Mouse (Mus musculus): ENCODE results near the gene Pdzd11. TPM values are rescaled to one million over a fixed set of nuclear protein-coding genes. Genes with fewer than 3 reads are reported as not detected.

Gene Pdzd11
- total RNA-seq (2022), result 10 to 100 TPM in 3 of 4 experiments, 1 to 10 TPM in 1; 9.9 to 13.4 (median 11.3) TPM

- peak; percentile 78 to 86 for DNase-seq (ENCODE audit: low spot score in 2 of 2)
Measured at GRCm38 (mm10) chrX:100625802-100626793, at the start of gene Pdzd11. Gene Pdzd11, minus strand, starts transcription at chrX:100626568.

- DNase-seq (ENCODE audit: low spot score in 2 of 2), result no peak
Measured at GRCm38 (mm10) chrX:100664825-100665224, 38.5 kb upstream of the Pdzd11 start.

- DNase-seq (ENCODE audit: low spot score in 2 of 2), result no peak
Measured at GRCm38 (mm10) chrX:100652848-100653247, 26.5 kb upstream of the Pdzd11 start.

- DNase-seq (ENCODE audit: low spot score in 2 of 2), result no peak
Measured at GRCm38 (mm10) chrX:100638477-100638876, 12.1 kb upstream of the Pdzd11 start.

- no peak for DNase-seq (ENCODE audit: low spot score in 2 of 2)
Measured at GRCm38 (mm10) chrX:100629076-100629475, 2.7 kb upstream of the Pdzd11 start.

- DNase-seq (ENCODE audit: low spot score in 2 of 2), result no peak
Measured at GRCm38 (mm10) chrX:100625546-100625801, 894 bp downstream of the Pdzd11 start, which contains the start of gene Kif4. Gene Kif4, plus strand, starts transcription at chrX:100625737.

GRCm38 (mm10) chrX:100625146-100625545 is 1.2 kb downstream of the Pdzd11 start:
- DNase-seq (ENCODE audit: low spot score in 2 of 2), result no peak

- DNase-seq (ENCODE audit: low spot score in 2 of 2), result no peak
Measured at GRCm38 (mm10) chrX:100624242-100624641, 2.1 kb downstream of the Pdzd11 start.

- no peak for DNase-seq (ENCODE audit: low spot score in 2 of 2)
Measured at GRCm38 (mm10) chrX:100621366-100621765, 5.0 kb downstream of the Pdzd11 start.

GRCm38 (mm10) chrX:100618488-100618887 is 7.9 kb downstream of the Pdzd11 start:
- DNase-seq (ENCODE audit: low spot score in 2 of 2), result no peak

GRCm38 (mm10) chrX:100605314-100605713 is 21.1 kb downstream of the Pdzd11 start, which contains the start of gene Arr3:
Gene Arr3, plus strand, starts transcription at chrX:100605497.
- DNase-seq (ENCODE audit: low spot score in 2 of 2), result no peak

- DNase-seq (ENCODE audit: low spot score in 2 of 2), result no peak
Measured at GRCm38 (mm10) chrX:100599755-100600154, 26.6 kb downstream of the Pdzd11 start.

GRCm38 (mm10) chrX:100597439-100597838 is 28.9 kb downstream of the Pdzd11 start:
- DNase-seq (ENCODE audit: low spot score in 2 of 2), result no peak

GRCm38 (mm10) chrX:100594791-100595190 is 31.6 kb downstream of the Pdzd11 start, which contains the start of gene P2ry4:
Gene P2ry4, minus strand, starts transcription at chrX:100594869.
- no peak for DNase-seq (ENCODE audit: low spot score in 2 of 2)

Other genes starting within 250 kb of the Pdzd11 start
- not detected for gene Otud6a, start 197.6 kb downstream of the Pdzd11 start, total RNA-seq (2022)
- gene Awat2, start 183.9 kb downstream of the Pdzd11 start, total RNA-seq (2022), result under 1 TPM in 1 of 4 experiments, not detected in 3; 0.34 TPM
- gene Igbp1, start 132.3 kb downstream of the Pdzd11 start, total RNA-seq (2022), result 10 to 100 TPM; 36.1 to 41.6 (median 38.7) TPM
- gene Dgat2l6, start 101.7 kb downstream of the Pdzd11 start, total RNA-seq (2022), result under 1 TPM; 0.07 to 0.56 (median 0.30) TPM
- not detected for gene Awat1, start 54.3 kb downstream of the Pdzd11 start, total RNA-seq (2022)
- gene P2ry4, start 31.7 kb downstream of the Pdzd11 start, total RNA-seq (2022), result not detected
- gene Arr3, start 21.1 kb downstream of the Pdzd11 start, total RNA-seq (2022), result not detected
- gene Kif4, start 831 bp downstream of the Pdzd11 start, total RNA-seq (2022), result under 1 TPM in 1 of 4 experiments, not detected in 3; 0.07 TPM
- gene Gdpd2, start 103.3 kb upstream of the Pdzd11 start, total RNA-seq (2022), result not detected
- 1 to 10 TPM in 2 of 4 experiments, under 1 TPM in 2; 0.61 to 1.0 (median 0.98) TPM for gene Dlg3, start 141.2 kb upstream of the Pdzd11 start, total RNA-seq (2022)